Mouse (Mus musculus): ENCODE measurements around the gene Galnt17. TPM values are rescaled to one million over a fixed set of nuclear protein-coding genes. Genes with fewer than 3 reads are reported as not detected.

Galnt17 gene
- total RNA-seq, 2 experiments from 2014 or later: not detected

DNA sequence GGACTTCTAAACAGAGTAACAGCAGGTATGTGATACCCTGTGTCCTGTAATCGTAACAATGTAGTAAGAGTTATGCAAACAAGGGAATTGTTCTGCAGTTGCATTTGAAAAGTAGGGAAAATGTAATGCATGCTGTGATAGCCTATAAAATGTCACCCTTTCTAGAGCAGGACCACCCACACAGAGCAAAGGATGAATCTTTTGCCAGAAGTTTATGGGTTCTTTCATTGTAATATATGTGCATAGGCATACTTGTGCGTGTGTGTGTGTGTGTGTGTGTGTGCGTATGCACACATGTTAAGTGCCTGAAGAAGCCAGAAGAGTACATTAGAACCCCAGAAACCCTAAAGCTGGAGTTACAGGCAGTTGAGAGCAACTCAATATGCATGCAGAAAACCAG is 59.9 kb downstream of the Galnt17 start:
- ATAC-seq (replicated peaks; ENCODE audit: poor library complexity): no peak

- no peak for ATAC-seq (replicated peaks; ENCODE audit: poor library complexity)
Observed at GRCm38 (mm10) chr5:131246591-131246990, 61.7 kb downstream of the Galnt17 start.

DNA sequence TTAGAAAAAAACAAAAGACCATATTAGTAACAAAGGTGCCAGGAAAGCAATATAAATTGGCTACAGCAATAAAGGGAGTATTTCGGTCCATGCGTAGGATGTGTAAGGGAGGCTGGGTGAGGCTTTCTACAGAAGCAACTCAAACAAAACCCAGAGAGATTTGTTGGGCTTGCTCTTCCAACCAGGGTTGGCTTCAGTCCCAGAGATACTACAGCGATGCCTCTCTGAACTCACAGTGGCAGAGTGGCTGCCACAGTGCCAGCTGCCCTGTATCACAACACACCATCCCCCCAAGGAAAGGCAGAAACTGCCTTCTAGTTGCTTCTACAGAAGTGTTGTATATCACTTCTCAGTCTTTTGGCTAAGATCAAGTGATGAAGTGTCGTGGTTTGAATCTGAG is 66.6 kb downstream of the Galnt17 start:
- no peak for ATAC-seq (replicated peaks; ENCODE audit: poor library complexity)

- ATAC-seq (replicated peaks; ENCODE audit: poor library complexity): no peak
Observed at GRCm38 (mm10) chr5:131239813-131240212, 68.5 kb downstream of the Galnt17 start.

GRCm38 (mm10) chr5:131236906-131237305 is 71.4 kb downstream of the Galnt17 start:
- no peak for ATAC-seq (replicated peaks; ENCODE audit: poor library complexity)

- ATAC-seq (replicated peaks; ENCODE audit: poor library complexity): no peak
Observed at GRCm38 (mm10) chr5:131233828-131234227, 74.5 kb downstream of the Galnt17 start.

DNA sequence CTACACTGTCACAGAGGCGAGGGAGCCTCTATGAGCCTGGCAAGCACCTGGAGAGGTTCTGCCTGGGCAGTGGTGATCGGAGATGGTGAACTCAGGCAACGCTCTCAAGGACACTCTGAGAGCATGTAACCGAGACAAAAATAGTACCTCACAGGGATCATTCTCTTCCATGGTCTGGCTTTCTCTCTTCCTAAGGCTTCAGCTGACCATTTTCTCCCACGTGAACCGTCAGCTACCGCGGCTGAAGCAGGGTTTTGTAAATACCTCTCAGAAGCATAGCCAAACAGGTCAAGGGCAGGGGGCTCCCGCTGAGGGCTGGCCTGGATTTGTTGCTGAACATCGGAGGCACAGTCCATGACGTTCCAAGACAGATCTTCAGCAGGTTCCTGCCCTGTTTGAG is 77.2 kb downstream of the Galnt17 start:
- no peak for ATAC-seq (replicated peaks; ENCODE audit: poor library complexity)

DNA sequence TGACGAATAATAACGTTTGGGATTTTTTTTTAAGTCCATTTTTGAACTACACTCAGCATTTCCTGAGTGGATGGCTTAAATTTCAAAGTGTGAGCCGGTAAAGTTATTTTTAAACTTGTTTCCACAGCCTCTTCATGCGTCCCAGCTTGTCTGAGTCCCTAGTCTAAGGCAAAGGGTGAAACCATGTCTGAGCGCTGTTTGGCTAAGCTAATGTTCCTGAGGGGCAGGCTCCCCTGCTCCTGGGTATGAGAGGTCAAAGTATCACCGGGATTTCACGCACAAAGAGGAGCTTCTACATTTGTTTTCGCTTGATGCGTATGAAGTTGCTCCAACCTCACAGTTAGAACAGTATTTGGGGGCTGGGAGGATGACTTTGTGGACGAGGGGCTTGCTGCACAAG is 78.6 kb downstream of the Galnt17 start:
- no peak for ATAC-seq (replicated peaks; ENCODE audit: poor library complexity)

- ATAC-seq (replicated peaks; ENCODE audit: poor library complexity): no peak
Observed at GRCm38 (mm10) chr5:131223416-131223815, 84.9 kb downstream of the Galnt17 start.

- no peak for ATAC-seq (replicated peaks; ENCODE audit: poor library complexity)
Observed at GRCm38 (mm10) chr5:131222498-131223244, 85.6 kb downstream of the Galnt17 start.

DNA sequence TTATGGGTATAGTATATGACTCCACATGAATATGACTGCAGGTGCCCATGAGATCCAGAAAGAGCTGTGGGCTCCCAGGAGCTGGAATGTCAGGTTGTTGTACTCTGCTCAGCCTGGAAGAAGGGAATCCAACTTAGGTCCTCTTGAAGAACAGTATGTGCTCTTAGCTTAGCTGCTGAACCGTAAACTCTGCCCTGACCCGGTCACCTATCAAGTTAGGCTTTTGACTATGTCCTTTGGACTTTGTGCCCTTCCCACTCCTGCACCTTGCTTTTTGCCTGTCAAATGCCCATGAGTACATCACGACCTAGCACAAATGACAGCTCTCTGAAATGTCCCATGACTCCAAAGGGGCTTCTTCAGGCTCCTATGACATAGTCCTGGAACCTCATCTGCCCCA is 90.1 kb downstream of the Galnt17 start:
- ATAC-seq (replicated peaks; ENCODE audit: poor library complexity): no peak

DNA sequence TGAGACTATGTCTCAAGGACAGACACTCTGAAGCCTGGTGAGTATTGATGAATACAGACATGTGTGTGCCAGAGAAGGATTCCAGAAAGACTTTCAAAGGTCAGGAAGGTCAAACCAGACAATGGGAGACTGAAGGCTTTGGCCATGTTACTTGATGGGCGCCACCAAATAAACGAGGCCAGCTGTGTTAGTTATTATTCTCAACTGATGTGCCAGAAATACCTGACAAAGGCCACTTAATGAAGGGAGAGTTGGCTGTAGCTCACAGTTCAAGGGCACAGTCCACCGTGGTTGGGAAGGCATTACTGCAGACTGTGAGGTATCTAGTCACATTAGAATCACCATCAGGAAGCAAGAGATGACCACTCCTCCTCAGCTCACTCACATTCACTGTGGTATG is 96.7 kb downstream of the Galnt17 start:
- no peak for ATAC-seq (replicated peaks; ENCODE audit: poor library complexity)

DNA sequence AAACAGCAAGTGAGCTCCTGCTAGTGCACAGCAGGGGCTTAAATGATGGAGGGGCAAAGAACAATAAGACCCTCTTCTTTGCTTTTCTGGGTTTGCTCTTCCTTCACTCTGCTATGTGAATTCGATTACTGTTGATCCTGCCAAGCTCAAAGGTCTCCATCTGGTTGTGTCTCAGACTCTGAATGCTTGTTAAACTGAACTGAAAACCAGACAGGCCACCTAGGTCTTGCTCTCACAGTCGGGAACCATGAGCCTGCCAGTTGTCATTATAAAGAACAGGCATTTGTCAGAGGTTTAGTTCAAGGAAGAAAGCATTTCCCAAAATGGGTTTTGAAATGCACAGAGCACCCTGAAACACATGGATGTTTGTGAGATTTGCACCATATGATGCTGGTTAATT is 107.2 kb downstream of the Galnt17 start:
- ATAC-seq (replicated peaks; ENCODE audit: poor library complexity): no peak

DNA sequence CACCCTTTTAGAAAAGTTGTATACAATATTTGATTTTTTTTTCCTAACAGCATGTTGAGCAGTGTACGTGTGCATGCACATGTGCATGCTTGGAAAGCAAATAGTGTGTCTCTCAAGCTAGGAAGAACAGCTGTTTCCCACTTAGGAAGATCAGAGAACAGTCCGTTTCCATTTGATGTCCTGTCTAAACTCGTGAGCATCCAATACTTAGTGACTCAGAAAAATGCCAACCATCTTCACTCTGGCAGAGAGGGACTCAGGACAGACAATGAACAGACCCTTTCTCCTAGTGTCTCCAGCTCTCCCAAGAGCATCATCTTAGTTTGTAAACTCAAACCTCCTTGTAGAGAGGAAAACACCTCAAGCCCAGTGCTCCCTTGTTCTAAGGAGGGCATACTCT is 116.0 kb downstream of the Galnt17 start:
- no peak for ATAC-seq (replicated peaks; ENCODE audit: poor library complexity)

- ATAC-seq (replicated peaks; ENCODE audit: poor library complexity): no peak
Observed at GRCm38 (mm10) chr5:131184566-131184965, 123.7 kb downstream of the Galnt17 start.

DNA sequence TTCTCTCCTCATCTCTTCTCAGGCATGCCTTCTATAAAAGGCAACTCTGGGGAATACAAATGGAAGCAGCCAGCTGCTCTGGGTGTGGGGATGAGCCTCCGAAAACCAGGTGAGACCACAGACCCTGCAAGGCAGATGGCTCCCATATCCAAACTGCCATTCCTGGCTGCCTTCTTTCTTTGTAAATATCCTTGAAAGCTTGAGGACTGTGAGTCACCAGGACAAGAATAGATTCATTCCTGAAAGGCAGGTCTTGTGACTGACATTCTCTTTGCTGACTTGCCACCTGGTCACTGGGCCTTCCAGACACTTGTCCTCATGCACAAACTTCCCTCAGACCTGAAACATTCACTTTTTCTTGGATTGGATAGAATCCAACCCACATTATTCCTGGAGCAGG is 127.1 kb downstream of the Galnt17 start:
- ATAC-seq (replicated peaks; ENCODE audit: poor library complexity): no peak

- no peak for ATAC-seq (replicated peaks; ENCODE audit: poor library complexity)
Observed at GRCm38 (mm10) chr5:131180756-131181155, 127.5 kb downstream of the Galnt17 start.

- no peak for ATAC-seq (replicated peaks; ENCODE audit: poor library complexity)
Observed at GRCm38 (mm10) chr5:131177851-131178250, 130.4 kb downstream of the Galnt17 start.

DNA sequence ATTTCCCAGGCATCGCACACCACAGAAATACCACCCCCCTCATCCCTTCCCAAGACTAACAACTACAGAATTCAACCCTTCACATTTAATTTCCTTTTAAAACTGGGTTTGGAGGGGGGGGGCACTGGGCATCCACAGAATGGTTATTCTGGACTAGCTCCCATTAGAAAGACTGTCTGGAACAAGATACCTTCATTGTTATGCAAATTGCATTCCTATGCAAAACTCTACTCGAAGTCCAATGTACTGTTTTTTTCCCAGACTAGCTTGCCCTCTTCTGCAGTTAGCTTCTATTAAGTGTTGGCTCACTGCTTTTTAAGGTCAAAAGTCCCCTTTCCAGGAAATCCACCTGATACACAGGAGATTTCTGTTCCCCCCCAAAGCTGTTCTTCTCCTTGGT is 131.1 kb downstream of the Galnt17 start:
- ATAC-seq (replicated peaks; ENCODE audit: poor library complexity): no peak

- ATAC-seq (replicated peaks; ENCODE audit: poor library complexity): no peak
Observed at GRCm38 (mm10) chr5:131169186-131169585, 139.1 kb downstream of the Galnt17 start.

DNA sequence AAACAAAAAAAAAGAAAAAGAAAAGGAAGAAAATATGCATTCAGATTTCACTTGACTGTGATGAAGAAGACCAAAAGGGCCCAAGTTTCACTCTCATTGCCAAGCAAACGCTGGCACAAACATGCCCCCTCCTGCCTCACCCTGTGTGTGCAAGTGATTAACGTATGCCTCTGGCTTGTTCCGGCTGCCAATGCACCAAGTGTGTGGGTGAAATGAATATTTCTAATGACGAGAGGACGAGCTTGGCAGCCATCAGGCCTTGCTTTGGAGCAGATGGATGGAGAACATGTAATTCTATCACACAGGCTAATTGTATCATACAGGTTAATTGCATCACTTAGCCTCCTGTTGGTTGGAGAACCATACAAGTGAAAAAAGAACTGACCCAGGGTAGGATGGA is 140.9 kb downstream of the Galnt17 start:
- no peak for ATAC-seq (replicated peaks; ENCODE audit: poor library complexity)

DNA sequence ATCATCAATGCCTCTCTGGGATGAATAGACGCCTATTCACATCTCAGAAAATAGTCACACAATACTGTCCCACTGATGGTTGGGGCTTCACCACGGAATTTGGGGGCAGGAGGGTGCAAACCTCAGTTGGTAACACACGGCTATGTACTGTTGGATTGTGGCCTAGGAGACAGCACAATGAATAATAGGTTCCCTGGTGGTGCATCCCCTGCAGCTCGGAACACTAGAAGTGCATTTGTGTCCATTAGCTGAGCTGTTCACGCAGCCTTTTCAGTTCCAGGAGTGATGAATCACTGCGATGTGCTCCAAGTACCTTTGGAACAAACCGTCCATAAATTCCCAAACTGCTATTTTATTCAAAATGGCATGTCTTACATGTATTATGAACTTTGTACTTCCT is 142.6 kb downstream of the Galnt17 start:
- ATAC-seq (replicated peaks; ENCODE audit: poor library complexity): no peak

GRCm38 (mm10) chr5:131157866-131158265 is 150.4 kb downstream of the Galnt17 start:
- ATAC-seq (replicated peaks; ENCODE audit: poor library complexity): no peak
